Mouse (Mus musculus) Muller cell, postnatal 12 days (primary cell): ENCODE data around the gene Kif26b.
A peak's percentile ranks its signal among the peaks of the same experiment; 100 is the strongest.

Experiments used
- DNase-seq: peaks from one replicate; pipeline ENCODE4 v3.0.0-alpha.2; 2015; ENCODE audit errors: inconsistent ontology term

The Kif26b gene

GRCm38 (mm10) chr1:178912936-178913716 lies 384.2 kb downstream of the Kif26b start:
- no peak for DNase-seq

GRCm38 (mm10) chr1:178915056-178915455 lies 386.1 kb downstream of the Kif26b start:
- DNase-seq: no peak

- peak; percentile 40 for DNase-seq
These were observed 388.4 kb downstream of the Kif26b start for GRCm38 (mm10) chr1:178917194-178917902.

GRCm38 (mm10) chr1:178924492-178925183 lies 395.7 kb downstream of the Kif26b start:
- DNase-seq: no peak

- DNase-seq: no peak
These were observed 400.6 kb downstream of the Kif26b start for GRCm38 (mm10) chr1:178929531-178929930.

GRCm38 (mm10) chr1:178933953-178934637 lies 405.2 kb downstream of the Kif26b start:
- no peak for DNase-seq

- DNase-seq: no peak
These were observed 407.5 kb downstream of the Kif26b start for GRCm38 (mm10) chr1:178936457-178936856.

GRCm38 (mm10) chr1:178936976-178937375 lies 408.1 kb downstream of the Kif26b start:
- no peak for DNase-seq

GRCm38 (mm10) chr1:178940353-178940752 lies 411.4 kb downstream of the Kif26b start:
- no peak for DNase-seq

- DNase-seq: peak; percentile 72
These were observed 413.5 kb downstream of the Kif26b start for GRCm38 (mm10) chr1:178942251-178942963.

- no peak for DNase-seq
These were observed 424.0 kb downstream of the Kif26b start for GRCm38 (mm10) chr1:178952910-178953309.

GRCm38 (mm10) chr1:178958641-178959040 lies 429.7 kb downstream of the Kif26b start:
- DNase-seq: no peak

- peak; percentile 30 for DNase-seq
These were observed 431.2 kb downstream of the Kif26b start for GRCm38 (mm10) chr1:178960015-178960559.

GRCm38 (mm10) chr1:178961661-178962060 lies 432.7 kb downstream of the Kif26b start:
- DNase-seq: no peak

GRCm38 (mm10) chr1:178972055-178972454 lies 443.1 kb downstream of the Kif26b start:
- no peak for DNase-seq

GRCm38 (mm10) chr1:178978617-178979245 lies 449.8 kb downstream of the Kif26b start:
- DNase-seq: no peak

GRCm38 (mm10) chr1:178980185-178980584 lies 451.3 kb downstream of the Kif26b start:
- DNase-seq: no peak

- DNase-seq: no peak
These were observed 452.7 kb downstream of the Kif26b start for GRCm38 (mm10) chr1:178981641-178982040.

GRCm38 (mm10) chr1:178988176-178988575 lies 459.3 kb downstream of the Kif26b start:
- no peak for DNase-seq
